ENCODE assay signal across 9 mouse cellular contexts in genomic region chr17:86437516-86438277, GRCm38 (mm10).
DNase-seq lines count a peak whose midpoint lies in the region; ATAC-seq and TF ChIP-seq lines count a peak whose summit lies in the region.
"Had no signal": no experiment of that assay in that cellular context is flagged by ENCODE, and none has a peak within 500 bp of the region (broad histone marks: within the 10 kb centered on the region; RNA-seq: fewer than 3 reads in every experiment).

No protein-coding gene starts in this region.

- peak; percentile 66 for DNase-seq in CD4-positive helper T cell, adult 2 months (ENCODE audit: low read depth, low spot score)
- peak; percentile 10 for DNase-seq in NIH3T3 (ENCODE audit: low read depth)
- DNase-seq in heart, adult 18-20 months: peak; percentile 76 to 80
- DNase-seq in left cerebral cortex, adult 2 months (ENCODE audit: extremely low spot score in 1 of 2, low spot score in 2 of 2): peak; percentile 51 to 56
- DNase-seq in right cerebral cortex, postnatal 36 days (ENCODE audit: low spot score in 2 of 2): peak; percentile 74 to 89
- DNase-seq in testis, postnatal 14 days (ENCODE audit: low spot score): no peak
- no peak for DNase-seq in forebrain, embryonic 10.5 days (ENCODE audit: extremely low spot score, low spot score)

- no peaks in the 10 kb centered on the region; the same call in 1 of the 2 replicates for H3K4me1 ChIP-seq in hindbrain, embryonic 12.5 days
- H3K4me1 ChIP-seq in forebrain, embryonic 10.5 days: no peaks in the 10 kb centered on the region
- H3K4me1 ChIP-seq: limb, embryonic 12.5 days had no signal

- no peak for TF ChIP-seq CTCF in left cerebral cortex, adult 2 months (IDR thresholded peaks at IDR 0.05)

- H3K4me3 ChIP-seq in left cerebral cortex, adult 2 months: peak overlapping the region; percentile 35
- no peak overlapping the region for H3K4me3 ChIP-seq in hindbrain, embryonic 12.5 days
- H3K4me3 ChIP-seq in forebrain, embryonic 10.5 days: no peak overlapping the region
- H3K4me3 ChIP-seq: limb, embryonic 12.5 days had no signal

- H3K9me3 ChIP-seq in hindbrain, embryonic 12.5 days (replicated peaks): no peaks in the 10 kb centered on the region
- peaks cover 3% of the 10 kb centered on the region; the same call in 1 of the 2 replicates for H3K9me3 ChIP-seq in forebrain, embryonic 10.5 days
- H3K9me3 ChIP-seq: limb, embryonic 12.5 days had no signal

- no peaks in the 10 kb centered on the region for H3K36me3 ChIP-seq in hindbrain, embryonic 12.5 days
- no peaks in the 10 kb centered on the region for H3K36me3 ChIP-seq in forebrain, embryonic 10.5 days (replicated peaks)
- H3K36me3 ChIP-seq: limb, embryonic 12.5 days had no signal

- H3K9ac ChIP-seq in hindbrain, embryonic 12.5 days: no peak overlapping the region
- H3K9ac ChIP-seq: limb, embryonic 12.5 days had no signal

- no peak for ATAC-seq in hindbrain, embryonic 12.5 days (ENCODE audit: low FRiP score)

- intact Hi-C loops in left cerebral cortex, adult 2 months (cut with DNase I): loop anchor here (1.0 to 5.0 kb wide), 2 partner anchors 135 to 187 kb away; no protein-coding TSS in a partner anchor

- H3K4me2 ChIP-seq in hindbrain, embryonic 12.5 days (replicated peaks): no peak overlapping the region
- H3K4me2 ChIP-seq: limb, embryonic 12.5 days had no signal

- H3K27ac ChIP-seq in left cerebral cortex, adult 2 months: peak overlapping the region; percentile 96
- H3K27ac ChIP-seq in hindbrain, embryonic 12.5 days: no peak overlapping the region
- H3K27ac ChIP-seq in forebrain, embryonic 10.5 days: no peak overlapping the region
- H3K27ac ChIP-seq: limb, embryonic 12.5 days had no signal

- WGBS in hindbrain, embryonic 12.5 days: 81% methylated on average over 20 of the region's 20 CpGs
- WGBS in forebrain, embryonic 10.5 days: 87% methylated on average over 20 of the region's 20 CpGs

- H3K27me3 ChIP-seq in hindbrain, embryonic 12.5 days: no peaks in the 10 kb centered on the region
- H3K27me3 ChIP-seq in forebrain, embryonic 10.5 days (ENCODE audit: poor library complexity, severe bottlenecking): no peaks in the 10 kb centered on the region
- H3K27me3 ChIP-seq: limb, embryonic 12.5 days had no signal

Comparison
In these comparisons a context has a peak if more than half of its experiments do, and no peak if none do; other contexts are left out.
1. DNase-seq: peak in CD4-positive helper T cell, adult 2 months (single experiment), NIH3T3 (single experiment), heart, adult 18-20 months (2 of 2), left cerebral cortex, adult 2 months (2 of 2) and right cerebral cortex, postnatal 36 days (2 of 2); none in testis, postnatal 14 days (single experiment) and forebrain, embryonic 10.5 days (single experiment).